Mouse (Mus musculus): ENCODE data around the gene Adk. TPM values are rescaled to one million over a fixed set of nuclear protein-coding genes. Genes with fewer than 3 reads are reported as not detected.

Adk gene
- 18.6 and 25.3 TPM in 2 replicates for polyA plus RNA-seq (2012; rRNA removed)

- TF ChIP-seq CTCF (IDR thresholded peaks at IDR 0.05; ENCODE audit: borderline replicate concordance, extremely low read depth, insufficient read depth, insufficient read length) (no peak), POLR2A (IDR thresholded peaks at IDR 0.05; ENCODE audit: borderline replicate concordance, extremely low read depth, insufficient read depth, insufficient read length, poor library complexity, severe bottlenecking) (peak; percentile 7; the same call in 1 of the 2 replicates)
Observed at GRCm38 (mm10) chr14:21052112-21052780, at the start of gene Adk, which contains the start of gene Ap3m1. Adk (plus strand) TSS chr14:21052574. Ap3m1 (minus strand) TSS chr14:21052508.

GRCm38 (mm10) chr14:21013800-21014334, 38.5 kb upstream of the Adk start:
- no peak for DNase-seq (ENCODE audit: low read depth)
- TF ChIP-seq CTCF (IDR thresholded peaks at IDR 0.05; ENCODE audit: borderline replicate concordance, extremely low read depth, insufficient read depth, insufficient read length): no peak
- no peak for TF ChIP-seq POLR2A (IDR thresholded peaks at IDR 0.05; ENCODE audit: borderline replicate concordance, extremely low read depth, insufficient read depth, insufficient read length, poor library complexity, severe bottlenecking)

More at GRCm38 (mm10) chr14:21052112-21052780, at the start of gene Adk, which contains the start of gene Ap3m1:
- DNase-seq (ENCODE audit: low read depth): peak; percentile 98

GRCm38 (mm10) chr14:21017871-21018270, 34.5 kb upstream of the Adk start:
- no peak for DNase-seq (ENCODE audit: low read depth)
- TF ChIP-seq CTCF (IDR thresholded peaks at IDR 0.05; ENCODE audit: borderline replicate concordance, extremely low read depth, insufficient read depth, insufficient read length) (no peak), POLR2A (IDR thresholded peaks at IDR 0.05; ENCODE audit: borderline replicate concordance, extremely low read depth, insufficient read depth, insufficient read length, poor library complexity, severe bottlenecking) (no peak)

GRCm38 (mm10) chr14:21018977-21019376, 33.4 kb upstream of the Adk start:
- DNase-seq (ENCODE audit: low read depth): peak; percentile 79
- TF ChIP-seq CTCF (IDR thresholded peaks at IDR 0.05; ENCODE audit: borderline replicate concordance, extremely low read depth, insufficient read depth, insufficient read length): peak; percentile 63; the same call in 1 of the 2 replicates
- no peak for TF ChIP-seq POLR2A (IDR thresholded peaks at IDR 0.05; ENCODE audit: borderline replicate concordance, extremely low read depth, insufficient read depth, insufficient read length, poor library complexity, severe bottlenecking)

GRCm38 (mm10) chr14:21020435-21020834, 31.9 kb upstream of the Adk start:
- no peak for TF ChIP-seq CTCF (IDR thresholded peaks at IDR 0.05; ENCODE audit: borderline replicate concordance, extremely low read depth, insufficient read depth, insufficient read length)
- TF ChIP-seq POLR2A (IDR thresholded peaks at IDR 0.05; ENCODE audit: borderline replicate concordance, extremely low read depth, insufficient read depth, insufficient read length, poor library complexity, severe bottlenecking): no peak
- no peak for DNase-seq (ENCODE audit: low read depth)

GRCm38 (mm10) chr14:21027542-21027941, 24.8 kb upstream of the Adk start:
- DNase-seq (ENCODE audit: low read depth): no peak

GRCm38 (mm10) chr14:21029025-21029659, 23.2 kb upstream of the Adk start:
- TF ChIP-seq POLR2A (IDR thresholded peaks at IDR 0.05; ENCODE audit: borderline replicate concordance, extremely low read depth, insufficient read depth, insufficient read length, poor library complexity, severe bottlenecking): no peak
- no peak for TF ChIP-seq CTCF (IDR thresholded peaks at IDR 0.05; ENCODE audit: borderline replicate concordance, extremely low read depth, insufficient read depth, insufficient read length)
- DNase-seq (ENCODE audit: low read depth): no peak

More at GRCm38 (mm10) chr14:21027542-21027941, 24.8 kb upstream of the Adk start:
- no peak for TF ChIP-seq POLR2A (IDR thresholded peaks at IDR 0.05; ENCODE audit: borderline replicate concordance, extremely low read depth, insufficient read depth, insufficient read length, poor library complexity, severe bottlenecking)
- TF ChIP-seq CTCF (IDR thresholded peaks at IDR 0.05; ENCODE audit: borderline replicate concordance, extremely low read depth, insufficient read depth, insufficient read length): no peak

GRCm38 (mm10) chr14:21031783-21032511, 20.4 kb upstream of the Adk start:
- peak; percentile 36 for DNase-seq (ENCODE audit: low read depth)
- TF ChIP-seq CTCF (IDR thresholded peaks at IDR 0.05; ENCODE audit: borderline replicate concordance, extremely low read depth, insufficient read depth, insufficient read length) (no peak), POLR2A (IDR thresholded peaks at IDR 0.05; ENCODE audit: borderline replicate concordance, extremely low read depth, insufficient read depth, insufficient read length, poor library complexity, severe bottlenecking) (no peak)

GRCm38 (mm10) chr14:21034271-21034670, 18.1 kb upstream of the Adk start:
- TF ChIP-seq CTCF (IDR thresholded peaks at IDR 0.05; ENCODE audit: borderline replicate concordance, extremely low read depth, insufficient read depth, insufficient read length) (no peak), POLR2A (IDR thresholded peaks at IDR 0.05; ENCODE audit: borderline replicate concordance, extremely low read depth, insufficient read depth, insufficient read length, poor library complexity, severe bottlenecking) (no peak)
- no peak for DNase-seq (ENCODE audit: low read depth)

- no peak for DNase-seq (ENCODE audit: low read depth)
- no peak for TF ChIP-seq CTCF (IDR thresholded peaks at IDR 0.05; ENCODE audit: borderline replicate concordance, extremely low read depth, insufficient read depth, insufficient read length)
- TF ChIP-seq POLR2A (IDR thresholded peaks at IDR 0.05; ENCODE audit: borderline replicate concordance, extremely low read depth, insufficient read depth, insufficient read length, poor library complexity, severe bottlenecking): no peak
Observed at GRCm38 (mm10) chr14:21034791-21035190, 17.6 kb upstream of the Adk start.

GRCm38 (mm10) chr14:21039077-21039476, 13.3 kb upstream of the Adk start:
- no peak for TF ChIP-seq CTCF (IDR thresholded peaks at IDR 0.05; ENCODE audit: borderline replicate concordance, extremely low read depth, insufficient read depth, insufficient read length)
- TF ChIP-seq POLR2A (IDR thresholded peaks at IDR 0.05; ENCODE audit: borderline replicate concordance, extremely low read depth, insufficient read depth, insufficient read length, poor library complexity, severe bottlenecking): no peak
- DNase-seq (ENCODE audit: low read depth): no peak
